In genomic region chr8:117182746-117183145, GRCm38 (mm10) we compare ENCODE assay signal across 16 mouse cellular contexts. TPM values are rescaled to one million over a fixed set of nuclear protein-coding genes. Genes with fewer than 3 reads are reported as not detected.
DNase-seq lines count a peak whose midpoint lies in the region; ATAC-seq and TF ChIP-seq lines count a peak whose summit lies in the region.
"Had no signal": no experiment of that assay in that cellular context is flagged by ENCODE, and none has a peak within 500 bp of the region (broad histone marks: within the 10 kb centered on the region; RNA-seq: fewer than 3 reads in every experiment).

No protein-coding gene starts in this region.

- no peaks in the 10 kb centered on the region for H3K9me3 ChIP-seq in hindbrain, postnatal 0 days (ENCODE audit: low read length)
- no peaks in the 10 kb centered on the region for H3K9me3 ChIP-seq in hindbrain, embryonic 14.5 days (ENCODE audit: control insufficient read depth, low read length)
- H3K9me3 ChIP-seq in lung, embryonic 14.5 days (ENCODE audit: low read depth, low read length) = no peaks in the 10 kb centered on the region
- no peaks in the 10 kb centered on the region for H3K9me3 ChIP-seq in G1E (replicated peaks)
- no peaks in the 10 kb centered on the region for H3K9me3 ChIP-seq in heart, embryonic 10.5 days
- H3K9me3 ChIP-seq in kidney, embryonic 14.5 days (ENCODE audit: control insufficient read depth, low read length) = no peaks in the 10 kb centered on the region
- H3K9me3 ChIP-seq: embryonic facial prominence, embryonic 13.5 days; heart, embryonic 13.5 days; hindbrain, embryonic 10.5 days; liver, embryonic 13.5 days had no signal

- H3K36me3 ChIP-seq in hindbrain, postnatal 0 days (ENCODE audit: insufficient read depth, low read length) = peaks cover 17% of the 10 kb centered on the region
- H3K36me3 ChIP-seq in hindbrain, embryonic 14.5 days (replicated peaks; ENCODE audit: control insufficient read depth, insufficient read depth) = peaks cover 21% of the 10 kb centered on the region
- H3K36me3 ChIP-seq in lung, embryonic 14.5 days (ENCODE audit: insufficient read depth) = peaks cover 35% of the 10 kb centered on the region
- H3K36me3 ChIP-seq in G1E (replicated peaks) = peaks cover 81% of the 10 kb centered on the region
- H3K36me3 ChIP-seq in heart, embryonic 10.5 days = peaks cover 28% of the 10 kb centered on the region
- H3K36me3 ChIP-seq in kidney, embryonic 14.5 days (ENCODE audit: control insufficient read depth, insufficient read depth, low read length) = peaks cover 10% of the 10 kb centered on the region; the same call in 1 of the 2 replicates

- H3K27me3 ChIP-seq in hindbrain, postnatal 0 days (ENCODE audit: insufficient read depth, low read length) = no peaks in the 10 kb centered on the region
- H3K27me3 ChIP-seq in hindbrain, embryonic 14.5 days (ENCODE audit: control insufficient read depth, insufficient read depth, low read length) = no peaks in the 10 kb centered on the region
- H3K27me3 ChIP-seq in lung, embryonic 14.5 days (ENCODE audit: insufficient read depth, low read length) = no peaks in the 10 kb centered on the region
- no peaks in the 10 kb centered on the region for H3K27me3 ChIP-seq in G1E (ENCODE audit: insufficient read depth, low read length)
- no peaks in the 10 kb centered on the region for H3K27me3 ChIP-seq in heart, embryonic 10.5 days (ENCODE audit: insufficient read depth, poor library complexity, severe bottlenecking)
- H3K27me3 ChIP-seq in kidney, embryonic 14.5 days (ENCODE audit: control insufficient read depth, insufficient read depth, low read length) = no peaks in the 10 kb centered on the region
- H3K27me3 ChIP-seq: embryonic facial prominence, embryonic 13.5 days; heart, embryonic 13.5 days; liver, embryonic 13.5 days had no signal

- H3K4me2 ChIP-seq in hindbrain, postnatal 0 days (ENCODE audit: low read depth, low read length) = no peak overlapping the region
- no peak overlapping the region for H3K4me2 ChIP-seq in hindbrain, embryonic 14.5 days (replicated peaks)
- no peak overlapping the region for H3K4me2 ChIP-seq in lung, embryonic 14.5 days
- H3K4me2 ChIP-seq in kidney, embryonic 14.5 days (replicated peaks; ENCODE audit: low read depth, low read length) = no peak overlapping the region
- H3K4me2 ChIP-seq: embryonic facial prominence, embryonic 13.5 days; heart, embryonic 13.5 days; liver, embryonic 13.5 days had no signal

- WGBS in hindbrain, postnatal 0 days = 97% methylated on average over 4 of the region's 4 CpGs
- WGBS in hindbrain, embryonic 14.5 days = 97% methylated on average over 4 of the region's 4 CpGs
- 93% methylated on average over 4 of the region's 4 CpGs for WGBS in lung, embryonic 14.5 days
- WGBS in heart, embryonic 10.5 days = 96% methylated on average over 4 of the region's 4 CpGs
- 96% methylated on average over 4 of the region's 4 CpGs for WGBS in kidney, embryonic 14.5 days

- ATAC-seq in hindbrain, postnatal 0 days = no peak
- ATAC-seq in hindbrain, embryonic 14.5 days (ENCODE audit: low FRiP score) = no peak
- no peak for ATAC-seq in lung, embryonic 14.5 days (ENCODE audit: insufficient read depth)
- ATAC-seq in G1E (ENCODE audit: extremely low read depth, insufficient number of reproducible peaks, low FRiP score, poor library complexity, severe bottlenecking) = 0 out of 2 replicates have a peak, but pooled peaks have one; percentile 40
- 0 out of 2 replicates have a peak, but pooled peaks have one; percentile 48 for ATAC-seq in megakaryocyte-erythroid progenitor cell, adult 5-6 weeks (replicated peaks; ENCODE audit: low FRiP score, low TSS enrichment, poor library complexity, severe bottlenecking)
- no peak for ATAC-seq in kidney, embryonic 14.5 days (ENCODE audit: low FRiP score, low TSS enrichment)

- peak; percentile 52 for TF ChIP-seq CTCF in hindbrain, postnatal 0 days (IDR thresholded peaks at IDR 0.05; ENCODE audit: low read depth)
- peak; percentile 33; the same call in 1 of the 2 replicates for TF ChIP-seq CTCF in lung, embryonic 14.5 days (IDR thresholded peaks at IDR 0.05; ENCODE audit: low read depth)
- no peak for TF ChIP-seq CTCF in G1E (IDR thresholded peaks at IDR 0.05; ENCODE audit: low read depth, low read length)

- H3K27ac ChIP-seq in hindbrain, postnatal 0 days = no peak overlapping the region
- H3K27ac ChIP-seq in hindbrain, embryonic 14.5 days = no peak overlapping the region
- no peak overlapping the region for H3K27ac ChIP-seq in lung, embryonic 14.5 days (ENCODE audit: low read depth)
- no peak overlapping the region for H3K27ac ChIP-seq in heart, embryonic 10.5 days
- no peak overlapping the region for H3K27ac ChIP-seq in kidney, embryonic 14.5 days (ENCODE audit: low read depth, low read length)
- H3K27ac ChIP-seq: embryonic facial prominence, embryonic 13.5 days; heart, embryonic 13.5 days; hindbrain, embryonic 10.5 days; liver, embryonic 13.5 days had no signal

- no peaks in the 10 kb centered on the region for H3K4me1 ChIP-seq in hindbrain, postnatal 0 days (ENCODE audit: insufficient read depth, low read length)
- H3K4me1 ChIP-seq in hindbrain, embryonic 14.5 days (replicated peaks; ENCODE audit: control insufficient read depth, insufficient read depth, low read length) = no peaks in the 10 kb centered on the region
- H3K4me1 ChIP-seq in lung, embryonic 14.5 days (ENCODE audit: insufficient read depth) = no peaks in the 10 kb centered on the region
- no peaks in the 10 kb centered on the region for H3K4me1 ChIP-seq in G1E (ENCODE audit: insufficient read depth, low read depth, low read length)
- no peaks in the 10 kb centered on the region for H3K4me1 ChIP-seq in heart, embryonic 10.5 days
- H3K4me1 ChIP-seq in kidney, embryonic 14.5 days (ENCODE audit: control insufficient read depth, insufficient read depth, low read length) = no peaks in the 10 kb centered on the region
- H3K4me1 ChIP-seq: embryonic facial prominence, embryonic 13.5 days; heart, embryonic 13.5 days; hindbrain, embryonic 10.5 days; liver, embryonic 13.5 days had no signal

- no peak overlapping the region for H3K4me3 ChIP-seq in hindbrain, postnatal 0 days (ENCODE audit: low read length)
- no peak overlapping the region for H3K4me3 ChIP-seq in hindbrain, embryonic 14.5 days (replicated peaks; ENCODE audit: low read length)
- H3K4me3 ChIP-seq in lung, embryonic 14.5 days (ENCODE audit: low read depth, low read length) = no peak overlapping the region
- H3K4me3 ChIP-seq in G1E (ENCODE audit: low read depth, low read length) = no peak overlapping the region
- H3K4me3 ChIP-seq in heart, embryonic 10.5 days = no peak overlapping the region
- no peak overlapping the region for H3K4me3 ChIP-seq in kidney, embryonic 14.5 days (ENCODE audit: low read length)
- H3K4me3 ChIP-seq: embryonic facial prominence, embryonic 13.5 days; heart, embryonic 13.5 days; hindbrain, embryonic 10.5 days; liver, embryonic 13.5 days had no signal

- DNase-seq in hindbrain, postnatal 0 days (ENCODE audit: low spot score) = no peak
- DNase-seq in hindbrain, embryonic 14.5 days (ENCODE audit: low spot score) = no peak
- no peak for DNase-seq in lung, embryonic 14.5 days
- DNase-seq in lung, postnatal 14 days = no peak
- no peak for DNase-seq in G1E (ENCODE audit: low spot score)
- no peak for DNase-seq in heart, embryonic 10.5 days (ENCODE audit: low spot score)
- DNase-seq: adrenal gland, postnatal 14 days; cerebellum, postnatal 36 days; kidney, adult 18-20 months; liver, embryonic 13.5 days; thymus, adult 2 months had no signal

- no peak overlapping the region for H3K9ac ChIP-seq in hindbrain, postnatal 0 days (replicated peaks; ENCODE audit: low read length)
- H3K9ac ChIP-seq in hindbrain, embryonic 14.5 days = no peak overlapping the region
- no peak overlapping the region for H3K9ac ChIP-seq in lung, embryonic 14.5 days
- H3K9ac ChIP-seq in kidney, embryonic 14.5 days (ENCODE audit: low read depth, low read length) = no peak overlapping the region
- H3K9ac ChIP-seq: embryonic facial prominence, embryonic 13.5 days; heart, embryonic 13.5 days; liver, embryonic 13.5 days had no signal

RNA-seq across cellular contexts. Expression of gene Gan, which starts 24.8 kb away (rescaled TPM):
- total RNA-seq in hindbrain, postnatal 0 days (2014; rRNA removed) = 8.5 and 11.1 TPM in 2 replicates
- polyA plus RNA-seq in hindbrain, postnatal 0 days (2015; fragmentation: Nextera tagmentation; extraction: Ambion mirVana) = 4.8 and 5.6 TPM in 2 replicates
- 4.4 and 4.7 TPM in 2 replicates for polyA plus RNA-seq in hindbrain, embryonic 14.5 days (2014; fragmentation: Nextera tagmentation; extraction: Ambion mirVana)
- 3.3 and 3.4 TPM in 2 replicates for polyA plus RNA-seq in lung, embryonic 14.5 days (2014; fragmentation: Nextera tagmentation; extraction: Ambion mirVana)
- 10.1 and 11.7 TPM in 2 replicates for total RNA-seq in G1E (2014; fragmentation: Nextera tagmentation)
- total RNA-seq in G1E (2017) = 3.7 and 5.0 TPM in 2 replicates
- polyA plus RNA-seq in G1E (2012) = 1.4 and 1.8 TPM in 2 replicates
- total RNA-seq in megakaryocyte-erythroid progenitor cell, adult 5-6 weeks (2014; fragmentation: Nextera tagmentation) = 9.9 and 14.3 TPM in 2 replicates
- total RNA-seq in megakaryocyte-erythroid progenitor cell, adult 5-6 weeks (2017) = 4.4 and 6.6 TPM in 2 replicates
- 1.9 TPM in 2 replicates for polyA plus RNA-seq in heart, embryonic 10.5 days (2016; fragmentation: Nextera tagmentation; extraction: Ambion mirVana)
- polyA plus RNA-seq in kidney, embryonic 14.5 days (2014; fragmentation: Nextera tagmentation; extraction: Ambion mirVana) = 2.7 and 3.1 TPM in 2 replicates

Comparison
In these comparisons a context has a peak if more than half of its experiments do, and no peak if none do; other contexts are left out.
1. ATAC-seq: peak in G1E (single experiment) and megakaryocyte-erythroid progenitor cell, adult 5-6 weeks (single experiment); none in hindbrain, postnatal 0 days (single experiment), hindbrain, embryonic 14.5 days (single experiment), lung, embryonic 14.5 days (single experiment) and kidney, embryonic 14.5 days (single experiment).